Mouse (Mus musculus) neutrophil, adult 5-6 weeks (primary cell): ENCODE data around the gene Peli1. TPM values are rescaled to one million over a fixed set of nuclear protein-coding genes. Genes with fewer than 3 reads are reported as not detected.
A peak's percentile ranks its signal among the peaks of the same experiment; 100 is the strongest.
"Not testable (repeated sequence)": the region's sequence is repeated elsewhere in the genome, so short reads cannot be mapped to it uniquely, and the experiment has no call there.

ENCODE experiments used
- ATAC-seq: fragments of 151-379, 151-347 bp; 2 replicates; pipeline ENCODE4 v1.8.0; 2017; ENCODE audit warnings: mild to moderate bottlenecking, moderate TSS enrichment; ENCODE audit not compliant: insufficient number of reproducible peaks, poor library complexity, low FRiP score, severe bottlenecking; ENCODE audit errors: extremely low read depth
- total RNA-seq: library from RNA; stranded (forward); fragments of 200-1000 nt; gene quantifications from 2 replicates; pipeline ENCODE4 v1.2.3, GENCODE M21; 2017

Peli1 gene
- total RNA-seq, 1 experiment from 2014 or later = 152 TPM

- no peak for ATAC-seq
Measured at GRCm38 (mm10) chr11:21139453-21139852, 48.4 kb downstream of the Peli1 start.

DNA sequence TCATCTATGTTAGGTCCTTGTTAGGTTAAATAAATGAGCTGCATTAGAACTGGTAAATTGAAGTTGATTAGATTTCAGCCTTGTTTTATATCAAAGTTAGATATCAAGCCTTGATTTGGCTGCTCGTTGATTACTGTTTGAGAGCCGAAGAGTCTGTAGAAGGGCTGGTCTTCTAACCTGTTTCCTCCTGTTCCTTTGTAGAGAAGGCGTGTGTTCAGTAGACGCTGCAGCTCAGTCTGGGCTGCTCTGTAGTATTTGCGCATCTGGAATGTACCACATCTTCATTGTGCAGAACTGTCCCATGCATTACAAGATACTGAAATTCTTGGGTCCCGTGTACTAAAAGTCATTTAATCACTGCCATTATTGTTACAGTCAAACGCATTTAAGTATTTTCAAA is 50.2 kb downstream of the Peli1 start:
- no peak for ATAC-seq

DNA sequence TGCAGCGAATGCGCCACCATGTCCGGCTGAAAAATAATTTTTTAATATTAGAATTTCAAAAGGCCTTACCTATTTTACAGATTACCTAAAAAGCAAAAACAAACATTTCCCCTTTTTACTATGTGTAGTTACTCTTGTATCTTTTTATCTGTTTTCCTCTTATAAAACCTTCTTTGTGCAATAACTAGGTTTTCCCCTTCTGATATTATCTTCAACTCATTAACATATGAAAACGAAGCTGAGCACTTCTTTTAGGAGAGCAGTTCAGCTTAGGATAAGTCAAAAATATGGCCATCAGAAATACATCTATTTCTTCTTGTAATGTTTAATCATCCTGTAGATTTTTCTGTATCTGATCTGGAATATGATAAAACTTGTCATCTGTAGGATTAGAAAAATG is 50.7 kb downstream of the Peli1 start:
- ATAC-seq = no peak

DNA sequence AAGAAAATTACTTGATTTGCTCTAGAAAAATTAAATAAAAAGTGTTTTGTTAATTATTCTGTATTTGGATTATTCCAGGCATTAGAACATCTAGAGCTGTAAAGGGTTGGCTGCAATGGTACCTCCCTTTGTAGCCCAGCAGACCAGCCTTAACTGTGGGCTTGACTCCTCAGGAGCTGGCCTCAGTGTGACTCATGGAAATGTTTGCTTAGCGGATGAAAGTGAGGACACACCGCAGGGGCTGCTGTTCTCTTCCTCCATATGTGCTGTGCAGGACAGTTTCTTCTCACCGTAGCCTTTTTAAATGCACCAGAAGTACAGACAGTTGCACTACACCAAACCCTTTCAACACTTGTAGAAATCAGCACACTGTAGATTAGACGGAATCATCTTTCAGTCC is 58.4 kb downstream of the Peli1 start:
- ATAC-seq = no peak

DNA sequence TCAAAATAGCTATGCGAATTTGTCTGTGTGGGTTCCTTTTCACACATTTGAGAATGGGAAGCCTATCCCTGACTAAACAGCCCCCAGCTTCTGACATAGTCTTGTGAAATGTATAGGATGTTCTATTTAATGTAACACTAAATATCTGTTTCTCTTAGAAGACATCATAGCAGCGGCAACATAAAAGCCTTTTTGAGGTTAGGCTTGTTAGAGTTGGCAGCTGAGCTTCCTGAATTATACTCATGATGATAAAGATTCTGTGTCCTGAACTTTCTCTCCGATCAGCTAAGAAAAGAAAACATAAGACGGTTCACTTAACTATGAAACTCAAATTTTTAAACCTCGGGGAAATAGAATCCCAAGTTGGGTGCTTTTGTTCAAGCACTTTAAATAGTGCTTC is 59.2 kb downstream of the Peli1 start:
- ATAC-seq = no peak

DNA sequence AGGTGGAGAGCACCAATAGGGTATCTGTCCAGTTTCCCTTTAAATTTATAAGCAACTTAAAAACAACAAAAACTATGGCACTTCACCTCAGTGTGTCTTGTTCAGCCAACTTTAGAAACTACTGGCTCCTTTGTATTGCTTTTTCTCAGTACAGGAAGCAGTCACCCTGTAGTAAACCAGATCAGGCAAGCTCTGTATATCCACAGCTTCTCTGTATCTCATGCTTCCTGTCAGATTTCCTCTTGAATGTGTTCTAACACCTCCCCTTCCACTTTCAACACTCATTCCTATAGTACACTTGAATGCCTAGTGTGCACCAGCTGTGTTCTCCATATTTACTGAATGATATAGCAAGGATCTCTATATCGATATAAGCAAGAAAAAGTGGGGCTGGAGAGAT is 60.6 kb downstream of the Peli1 start:
- ATAC-seq = no peak

DNA sequence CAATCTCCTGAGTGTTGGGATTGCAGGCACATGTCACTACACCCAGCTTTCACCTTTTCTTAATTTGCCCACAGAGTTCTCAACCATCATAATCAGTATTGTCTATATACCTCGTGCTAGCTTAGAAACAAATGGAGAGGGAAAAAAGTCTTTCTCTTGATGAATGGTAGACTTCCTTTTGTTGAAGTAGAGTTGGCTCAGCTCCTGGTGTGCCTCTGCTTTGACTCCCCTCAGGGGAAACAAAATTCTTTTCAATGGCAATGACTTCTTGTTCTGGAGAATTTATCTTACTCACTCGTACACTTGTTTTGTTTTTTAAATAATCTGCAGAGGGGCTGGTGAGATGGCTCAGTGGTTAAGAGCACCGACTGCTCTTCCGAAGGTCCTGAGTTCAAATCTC is 62.0 kb downstream of the Peli1 start:
- ATAC-seq = no peak

DNA sequence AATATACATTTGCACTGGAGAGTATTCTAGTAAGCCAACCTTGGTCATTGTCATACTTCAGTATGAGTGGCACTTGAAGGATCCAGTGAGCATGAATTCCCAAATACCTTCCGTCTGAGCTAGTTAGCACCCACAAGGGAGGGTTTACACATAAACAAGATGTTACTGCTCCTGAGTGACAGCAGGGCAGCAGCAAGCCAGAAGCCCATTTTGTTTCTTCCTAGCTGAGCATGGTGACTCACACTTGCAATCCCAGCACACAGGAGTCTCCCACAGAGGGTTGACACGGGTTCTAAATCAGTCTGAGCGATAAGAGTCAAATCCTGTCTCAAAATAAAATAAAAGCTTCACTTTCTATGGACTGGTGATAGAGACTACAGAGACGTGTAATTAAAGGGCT is 66.5 kb downstream of the Peli1 start:
- no peak for ATAC-seq

GRCm38 (mm10) chr11:21162093-21162492 is 71.0 kb downstream of the Peli1 start:
- ATAC-seq = no peak

- ATAC-seq = no peak
Measured at GRCm38 (mm10) chr11:21163143-21163542, 72.1 kb downstream of the Peli1 start.

DNA sequence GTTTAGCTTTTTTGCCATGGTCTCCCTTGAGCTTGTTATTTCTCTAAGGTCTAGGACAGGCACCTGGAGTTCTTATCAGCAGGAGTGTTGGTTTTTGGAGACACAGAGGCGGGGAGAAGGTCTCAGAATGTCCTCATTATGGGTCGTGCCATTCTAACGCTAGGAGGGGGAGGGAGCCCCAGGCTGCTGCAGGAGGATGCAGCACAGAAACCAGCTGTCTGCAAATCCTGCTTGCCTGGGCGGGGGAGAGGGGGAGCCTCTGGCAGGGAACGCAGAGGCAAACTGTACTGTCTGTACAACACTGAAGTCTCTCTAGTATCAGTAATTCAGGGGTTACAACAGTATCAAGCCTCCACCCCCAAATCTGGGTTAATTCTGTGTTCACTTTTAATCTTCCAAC is 72.6 kb downstream of the Peli1 start:
- ATAC-seq = no peak

- no peak for ATAC-seq
Measured at GRCm38 (mm10) chr11:21164312-21164993, 73.4 kb downstream of the Peli1 start.

DNA sequence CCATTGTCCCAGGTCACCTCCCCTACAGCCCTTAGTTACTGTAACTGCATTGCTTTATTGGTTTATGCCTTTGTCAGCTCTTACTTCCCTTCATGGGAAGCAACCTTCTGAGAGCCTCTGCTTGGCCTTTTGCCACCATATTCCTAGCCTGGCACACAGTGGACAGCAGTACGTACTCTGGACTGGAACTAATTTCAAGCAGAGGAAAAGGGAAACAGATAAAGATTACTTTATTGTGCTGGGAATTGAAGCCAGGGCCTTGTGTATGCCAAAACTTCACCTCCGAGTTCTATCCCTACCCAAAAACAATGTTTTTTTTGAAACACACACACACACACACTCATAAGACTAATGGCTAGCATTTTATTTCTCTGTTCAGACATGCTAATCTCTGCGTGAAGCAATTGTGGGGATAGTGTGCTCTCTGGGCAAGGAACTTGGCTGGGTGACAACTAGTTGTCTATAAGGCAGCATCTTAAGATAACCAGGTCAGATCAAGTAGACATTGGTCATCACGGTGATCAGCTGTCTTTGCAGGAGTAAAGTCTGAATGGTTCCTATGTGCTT is 74.0 kb downstream of the Peli1 start:
- ATAC-seq = no peak

- no peak for ATAC-seq
Measured at GRCm38 (mm10) chr11:21166495-21167096, 75.5 kb downstream of the Peli1 start.

DNA sequence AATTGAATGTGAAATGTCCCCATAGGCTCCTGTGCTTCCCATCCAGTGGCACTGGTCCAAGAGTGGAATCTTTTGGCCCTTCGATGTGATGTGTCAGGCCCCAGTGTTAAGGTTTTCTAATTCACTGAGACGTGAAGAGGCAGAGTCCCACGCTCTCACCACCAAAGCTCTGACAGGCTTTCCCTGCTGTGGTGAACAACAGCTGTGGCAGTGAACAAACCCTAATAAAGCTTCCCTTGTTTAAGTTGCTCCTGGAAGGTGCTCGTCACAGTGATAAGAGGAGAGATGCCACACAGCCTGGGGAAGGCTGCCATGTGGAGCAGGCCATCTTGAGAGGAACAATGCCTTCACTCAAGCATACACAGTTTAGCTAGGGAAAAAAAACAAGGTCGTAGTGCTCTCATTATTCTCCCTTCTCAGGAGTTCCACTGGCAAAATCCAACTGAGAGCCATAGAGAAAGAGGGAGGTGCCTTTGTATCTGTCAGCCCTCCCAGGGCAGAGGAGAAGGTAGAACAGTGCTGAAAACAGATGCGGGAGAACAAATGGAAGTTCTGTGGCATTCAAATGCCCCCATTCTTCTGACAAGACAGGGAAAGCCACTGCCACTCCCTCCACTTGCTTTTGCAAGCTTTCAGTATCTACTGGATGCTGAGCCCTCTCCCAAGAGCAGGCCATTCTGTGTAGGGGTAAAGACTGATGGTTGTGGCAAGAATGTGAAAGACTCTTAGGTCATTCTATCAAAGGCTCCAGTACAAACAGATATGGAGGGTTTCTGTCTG is 77.9 kb downstream of the Peli1 start:
- no peak for ATAC-seq

GRCm38 (mm10) chr11:21169608-21169860 is 78.4 kb downstream of the Peli1 start:
- ATAC-seq = not testable (repeated sequence)

DNA sequence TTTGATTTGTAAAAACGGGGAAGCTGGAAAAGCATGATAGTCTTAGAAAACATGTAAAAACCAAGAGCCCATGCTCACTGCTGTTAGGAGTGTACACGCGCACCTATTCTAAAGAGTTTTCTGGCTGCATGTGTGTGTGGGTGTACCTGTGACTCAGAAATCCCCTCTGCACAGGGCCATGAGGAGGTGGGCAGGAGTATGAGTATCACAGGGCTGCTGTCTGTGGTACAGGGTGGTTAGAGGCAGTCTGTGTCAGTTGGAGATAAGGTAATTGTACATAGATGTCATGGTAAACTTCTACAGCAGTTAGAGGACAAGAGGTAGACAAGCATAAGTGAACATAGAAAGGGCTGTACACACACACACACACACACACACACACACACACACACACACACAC is 81.2 kb downstream of the Peli1 start:
- ATAC-seq = no peak

DNA sequence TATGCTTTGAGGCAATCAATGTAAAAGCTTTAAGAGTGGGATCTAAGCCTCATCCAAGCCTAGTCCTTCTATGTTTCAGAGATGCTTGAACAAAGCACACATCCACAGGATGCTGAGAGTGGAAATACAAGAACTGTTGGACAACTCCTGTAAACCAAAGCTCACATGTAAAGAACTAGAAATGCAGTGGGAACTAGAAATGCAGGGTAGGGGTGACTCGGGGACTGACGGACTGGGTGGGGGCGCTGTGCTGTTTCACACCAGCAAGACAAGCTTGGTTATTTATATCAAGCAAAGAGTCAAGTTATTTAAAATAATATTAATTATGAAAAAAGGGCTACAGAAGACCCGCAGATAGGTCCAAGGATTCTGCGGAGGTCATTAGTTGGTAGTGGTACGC is 82.8 kb downstream of the Peli1 start:
- no peak for ATAC-seq

DNA sequence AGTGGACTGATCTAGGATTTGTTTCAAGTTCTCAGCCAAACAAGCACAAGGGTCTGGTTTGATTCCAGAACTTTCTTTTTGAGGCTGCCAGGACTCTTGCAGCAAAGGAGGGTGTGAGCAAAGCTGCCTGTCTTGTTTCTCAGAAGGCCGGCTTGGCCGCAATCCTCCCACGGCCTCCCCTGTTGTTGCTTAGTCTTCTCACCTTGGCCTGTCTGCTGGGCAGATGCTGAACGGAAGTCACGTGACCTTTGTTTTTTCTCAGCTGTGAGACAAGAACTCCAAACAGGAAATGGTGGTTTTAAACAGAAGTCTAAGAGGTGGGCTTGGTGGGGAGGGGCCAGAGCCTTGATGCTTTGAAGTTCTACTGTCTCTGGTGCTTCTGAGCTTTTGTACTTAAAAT is 83.3 kb downstream of the Peli1 start:
- peak; percentile 80 for ATAC-seq

DNA sequence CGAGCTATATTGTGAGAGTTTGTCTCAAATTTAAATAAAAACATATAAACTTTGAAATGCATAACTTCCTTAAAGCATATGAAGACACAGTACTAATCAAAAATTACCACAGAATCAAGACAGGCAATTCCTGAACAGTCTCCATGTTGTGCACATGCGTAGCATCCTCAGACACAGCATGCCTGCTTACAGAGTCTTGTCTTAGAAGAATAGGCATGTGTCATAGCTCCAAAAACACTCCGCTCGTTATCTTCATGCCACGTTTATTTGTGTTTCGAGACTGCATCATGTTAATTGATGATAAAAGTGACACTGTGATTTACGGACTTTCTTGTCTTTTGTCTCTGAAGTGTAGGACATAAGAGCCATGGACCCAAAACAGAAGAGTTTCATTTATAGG is 84.0 kb downstream of the Peli1 start:
- ATAC-seq = no peak
